Mouse (Mus musculus): ENCODE measurements at regions not wholly inside any gene's neighbourhood (a gene's known extent, or its start where the extent isn't known, plus 50 kb on each side); places are given as distances from the start of the nearest gene placed in this dataset.

DNA sequence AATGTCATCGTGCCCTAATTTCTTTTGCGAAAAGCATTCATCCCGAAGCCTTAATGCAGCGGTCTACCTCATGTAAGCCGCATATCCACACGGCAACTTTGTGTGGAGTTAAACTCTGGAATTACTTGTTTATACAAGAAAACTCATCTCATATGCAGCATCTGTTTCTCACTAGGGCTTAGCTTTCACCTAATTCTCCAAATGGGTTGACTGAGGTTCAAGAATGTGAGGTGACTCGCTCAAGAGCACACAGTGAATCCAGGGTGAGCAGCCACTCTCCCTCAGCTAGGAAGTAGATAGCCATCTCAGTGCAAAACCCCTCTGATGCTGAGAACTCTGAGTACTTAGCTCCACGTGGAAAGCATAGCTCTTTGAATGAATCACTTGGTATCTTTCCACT lies 181.1 kb downstream of the Fgf10 start:
- no peak for TF ChIP-seq CTCF (IDR thresholded peaks at IDR 0.05; ENCODE audit: borderline replicate concordance, insufficient read depth, low read depth, low read length)
- TF ChIP-seq POLR2A (IDR thresholded peaks at IDR 0.05; ENCODE audit: borderline replicate concordance, insufficient read depth, low read length) = no peak
